ENCODE assay signal across 14 mouse cellular contexts in the genomic region with DNA sequence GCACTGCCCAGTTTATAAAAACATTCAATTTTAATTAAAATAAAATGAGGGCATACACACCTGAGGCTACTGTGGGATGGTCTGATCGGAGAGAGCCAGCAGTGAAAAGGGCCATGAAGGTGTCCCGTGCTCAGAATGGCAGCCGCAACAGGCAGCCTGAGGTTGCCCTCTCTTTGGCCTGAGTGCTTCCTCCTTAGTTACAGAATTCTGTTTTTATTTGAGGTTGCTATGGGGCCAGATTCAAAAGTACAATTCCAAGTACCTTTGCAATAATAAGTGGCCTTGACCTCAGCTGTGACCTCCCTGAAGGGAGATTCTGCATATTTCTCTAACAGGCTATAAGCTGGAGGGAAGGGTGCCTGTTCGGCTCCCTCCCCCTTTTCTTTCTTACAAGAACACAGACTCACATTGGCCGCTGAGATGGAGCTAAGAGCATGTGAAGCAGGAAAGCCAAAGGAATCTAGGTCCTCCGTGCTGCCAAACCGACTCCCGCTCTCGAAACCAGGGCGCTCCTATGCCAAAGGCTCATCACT. TPM values are rescaled to one million over a fixed set of nuclear protein-coding genes. Genes with fewer than 3 reads are reported as not detected.
DNase-seq lines count a peak whose midpoint lies in the region; ATAC-seq and TF ChIP-seq lines count a peak whose summit lies in the region.
"Had no signal": no experiment of that assay in that cellular context is flagged by ENCODE, and none has a peak within 500 bp of the region (broad histone marks: within the 10 kb centered on the region; RNA-seq: fewer than 3 reads in every experiment).

No protein-coding gene starts in this region.

- peak; percentile 67 for DNase-seq in heart, embryonic 10.5 days (ENCODE audit: low spot score)
- DNase-seq in heart, adult 2 months: no peak
- DNase-seq in brain, embryonic 14.5 days (ENCODE audit: low read depth): peak; percentile 30
- peak; percentile 61 for DNase-seq in lung, postnatal 10 days
- no peak for DNase-seq in adrenal gland, adult 2 months
- no peak for DNase-seq in liver
- DNase-seq: adrenal gland, postnatal 14 days; cerebellum, adult 11 months; heart, postnatal 36 days; layer of hippocampus, adult 9-11 months had no signal

- TF ChIP-seq EP300 in heart, adult 2 months (IDR thresholded peaks at IDR 0.05; ENCODE audit: insufficient read depth, low read depth, low read length): no peak

- TF ChIP-seq CTCF in heart, adult 2 months (IDR thresholded peaks at IDR 0.05): no peak
- no peak for TF ChIP-seq CTCF in E14TG2a.4 (conservative IDR thresholded peaks at IDR 0.05; ENCODE audit: low read length)
- TF ChIP-seq CTCF in brain, embryonic 14.5 days (IDR thresholded peaks at IDR 0.05; ENCODE audit: borderline replicate concordance, extremely low read depth, insufficient read depth, insufficient read length): no peak

- H3K4me1 ChIP-seq in heart, embryonic 10.5 days: peaks cover 28% of the 10 kb centered on the region
- no peaks in the 10 kb centered on the region for H3K4me1 ChIP-seq in heart, adult 2 months (ENCODE audit: control insufficient read depth, insufficient read depth, low read length)
- peaks cover 72% of the 10 kb centered on the region for H3K4me1 ChIP-seq in E14TG2a.4 (replicated peaks; ENCODE audit: low read depth, low read length)
- H3K4me1 ChIP-seq: stomach, embryonic 15.5 days had no signal

- TF ChIP-seq POLR2A in heart, adult 2 months (IDR thresholded peaks at IDR 0.05; ENCODE audit: insufficient read depth, low read depth, low read length): no peak
- TF ChIP-seq POLR2A in brain, embryonic 14.5 days (IDR thresholded peaks at IDR 0.05; ENCODE audit: borderline replicate concordance, extremely low read depth, insufficient read depth, insufficient read length, poor library complexity, severe bottlenecking): no peak

- H3K9me3 ChIP-seq in heart, embryonic 10.5 days: no peaks in the 10 kb centered on the region
- no peaks in the 10 kb centered on the region for H3K9me3 ChIP-seq in E14TG2a.4 (ENCODE audit: low read length)
- H3K9me3 ChIP-seq: megakaryocyte, embryonic 14.5 days; stomach, embryonic 15.5 days had no signal

- H3K9ac ChIP-seq in heart, adult 2 months (ENCODE audit: low read depth, low read length): no peak overlapping the region
- H3K9ac ChIP-seq: stomach, embryonic 15.5 days had no signal

- no peaks in the 10 kb centered on the region for H3K36me3 ChIP-seq in heart, embryonic 10.5 days
- H3K36me3 ChIP-seq in heart, adult 2 months (ENCODE audit: control insufficient read depth, insufficient read depth, low read length): no peaks in the 10 kb centered on the region
- no peaks in the 10 kb centered on the region for H3K36me3 ChIP-seq in E14TG2a.4 (ENCODE audit: insufficient read depth, low read length)
- H3K36me3 ChIP-seq: stomach, embryonic 15.5 days had no signal

- peak overlapping the region; percentile 15; the same call in 1 of the 2 replicates for H3K4me3 ChIP-seq in heart, embryonic 10.5 days
- H3K4me3 ChIP-seq in heart, adult 2 months: no peak overlapping the region
- H3K4me3 ChIP-seq in E14TG2a.4 (replicated peaks; ENCODE audit: low read length): peak overlapping the region; percentile 46
- H3K4me3 ChIP-seq: megakaryocyte, embryonic 14.5 days; stomach, embryonic 15.5 days had no signal

- H3K79me2 ChIP-seq in heart, adult 2 months (replicated peaks; ENCODE audit: control insufficient read depth, insufficient read depth, low read length): no peaks in the 10 kb centered on the region

- no peaks in the 10 kb centered on the region for H3K27me3 ChIP-seq in heart, embryonic 10.5 days (ENCODE audit: insufficient read depth, poor library complexity, severe bottlenecking)
- peaks cover 2% of the 10 kb centered on the region; the same call in 1 of the 2 replicates for H3K27me3 ChIP-seq in heart, adult 2 months (ENCODE audit: control insufficient read depth, insufficient read depth, low read length)
- H3K27me3 ChIP-seq in E14TG2a.4 (ENCODE audit: insufficient read depth, low read length): no peaks in the 10 kb centered on the region
- H3K27me3 ChIP-seq: megakaryocyte, embryonic 14.5 days; stomach, embryonic 15.5 days had no signal

- intact Hi-C loops in heart, adult 2 months (cut with DNase I): no loop called here

- no peak overlapping the region for H3K27ac ChIP-seq in heart, embryonic 10.5 days
- H3K27ac ChIP-seq in heart, adult 2 months: no peak overlapping the region
- H3K27ac ChIP-seq: stomach, embryonic 15.5 days had no signal

- no peak for ATAC-seq in megakaryocyte-erythroid progenitor cell, adult 5-6 weeks (replicated peaks; ENCODE audit: low FRiP score, low TSS enrichment, poor library complexity, severe bottlenecking)

- WGBS in heart, embryonic 10.5 days: 52% methylated on average over 10 of the region's 10 CpGs
- 52% methylated on average over 10 of the region's 10 CpGs for WGBS in heart, adult 2 months

RNA-seq across cellular contexts. Expression of gene Lat, which starts 17.9 kb away (rescaled TPM):
- polyA plus RNA-seq in heart, embryonic 10.5 days (2016; fragmentation: Nextera tagmentation; extraction: Ambion mirVana): 4.3 and 6.3 TPM in 2 replicates
- 1 to 10 TPM in 1 of 2 experiments, under 1 TPM in 1; 0.34 to 1.8 TPM for total RNA-seq in heart, adult 2 months (2021)
- polyA plus RNA-seq in heart, adult 2 months (2012; rRNA removed): 1.3 and 4.4 TPM in 2 replicates
- polyA plus RNA-seq in brain, embryonic 14.5 days (2012; rRNA removed): 1.0 and 2.1 TPM in 2 replicates
- 1 to 10 TPM in 1 of 2 experiments, under 1 TPM in 1; 0.43 to 1.1 TPM for total RNA-seq in adrenal gland, adult 2 months (2021)
- polyA plus RNA-seq in adrenal gland, adult 2 months (2012; rRNA removed): 1.2 and 2.0 TPM in 2 replicates
- 17.3 and 28.3 TPM in 2 replicates for total RNA-seq in megakaryocyte-erythroid progenitor cell, adult 5-6 weeks (2014; fragmentation: Nextera tagmentation)
- total RNA-seq in megakaryocyte-erythroid progenitor cell, adult 5-6 weeks (2017): 9.3 and 11.0 TPM in 2 replicates

RNA-seq across cellular contexts. Expression of gene Spns1, which starts 25.8 kb away (rescaled TPM):
- 58.2 and 58.9 TPM in 2 replicates for polyA plus RNA-seq in heart, embryonic 10.5 days (2016; fragmentation: Nextera tagmentation; extraction: Ambion mirVana)
- total RNA-seq in heart, adult 2 months (2021): 10 to 100 TPM; 22.3 to 31.9 TPM
- 57.5 and 68.8 TPM in 2 replicates for polyA plus RNA-seq in heart, adult 2 months (2012; rRNA removed)
- 176 and 234 TPM in 2 replicates for polyA plus RNA-seq in brain, embryonic 14.5 days (2012; rRNA removed)
- total RNA-seq in adrenal gland, adult 2 months (2021): 10 to 100 TPM; 31.3 to 39.0 TPM
- 223 and 234 TPM in 2 replicates for polyA plus RNA-seq in adrenal gland, adult 2 months (2012; rRNA removed)
- 24.7 and 30.7 TPM in 2 replicates for total RNA-seq in megakaryocyte-erythroid progenitor cell, adult 5-6 weeks (2014; fragmentation: Nextera tagmentation)
- 5.2 and 8.3 TPM in 2 replicates for total RNA-seq in megakaryocyte-erythroid progenitor cell, adult 5-6 weeks (2017)

RNA-seq across cellular contexts. Expression of gene Nfatc2ip, which starts 45.1 kb away (rescaled TPM):
- 1.5 and 1.6 TPM in 2 replicates for polyA plus RNA-seq in heart, embryonic 10.5 days (2016; fragmentation: Nextera tagmentation; extraction: Ambion mirVana)
- 1 to 10 TPM; 4.0 to 4.9 TPM for total RNA-seq in heart, adult 2 months (2021)
- polyA plus RNA-seq in heart, adult 2 months (2012; rRNA removed): 3.0 and 5.6 TPM in 2 replicates
- polyA plus RNA-seq in brain, embryonic 14.5 days (2012; rRNA removed): 11.0 and 15.7 TPM in 2 replicates
- total RNA-seq in adrenal gland, adult 2 months (2021): 1 to 10 TPM; 5.6 to 8.2 TPM
- 4.9 and 5.4 TPM in 2 replicates for polyA plus RNA-seq in adrenal gland, adult 2 months (2012; rRNA removed)
- total RNA-seq in megakaryocyte-erythroid progenitor cell, adult 5-6 weeks (2014; fragmentation: Nextera tagmentation): 14.9 and 32.5 TPM in 2 replicates
- total RNA-seq in megakaryocyte-erythroid progenitor cell, adult 5-6 weeks (2017): 17.8 and 18.9 TPM in 2 replicates

Comparison
In these comparisons a context has a peak if more than half of its experiments do, and no peak if none do; other contexts are left out.
1. DNase-seq: peak in heart, embryonic 10.5 days (single experiment), brain, embryonic 14.5 days (single experiment) and lung, postnatal 10 days (single experiment); none in heart, adult 2 months (0 of 2), adrenal gland, adult 2 months (single experiment) and liver (single experiment).